8 mouse cellular contexts compared by ENCODE assay signal in genomic region chr2:125123477-125123852, GRCm38 (mm10). TPM values are rescaled to one million over a fixed set of nuclear protein-coding genes. Genes with fewer than 3 reads are reported as not detected.
DNase-seq lines count a peak whose midpoint lies in the region; ATAC-seq and TF ChIP-seq lines count a peak whose summit lies in the region.

Gene Myef2, minus strand, starts transcription at chr2:125123661.

- peak within 1 kb of the TSS; percentile 100 for H3K27ac ChIP-seq in forebrain, embryonic 10.5 days
- H3K27ac ChIP-seq in heart, embryonic 15.5 days, result peak within 1 kb of the TSS; percentile 85
- H3K27ac ChIP-seq in liver, postnatal 0 days (ENCODE audit: low read depth), result peak within 1 kb of the TSS; percentile 57; the same call in 1 of the 2 replicates
- peak within 1 kb of the TSS; percentile 97 for H3K27ac ChIP-seq in neural tube, embryonic 13.5 days (replicated peaks)

- ATAC-seq in heart, embryonic 15.5 days (replicated peaks; ENCODE audit: insufficient number of reproducible peaks, insufficient read depth, low FRiP score, low read depth), result peak; percentile 82
- ATAC-seq in liver, postnatal 0 days, result peak; percentile 96
- peak; percentile 88 for ATAC-seq in neural tube, embryonic 13.5 days (ENCODE audit: low read depth)

- peak; percentile 28; the same call in 1 of the 2 replicates for TF ChIP-seq EP300 in liver, postnatal 0 days (IDR thresholded peaks at IDR 0.05; ENCODE audit: low read depth)

- under 1% methylated on average over 48 of the region's 48 CpGs for WGBS in forebrain, embryonic 10.5 days
- WGBS in heart, embryonic 15.5 days, result under 1% methylated on average over 41 of the region's 48 CpGs
- 3% methylated on average over 31 of the region's 48 CpGs for WGBS in liver, postnatal 0 days (ENCODE audit: insufficient replicate concordance)
- under 1% methylated on average over 48 of the region's 48 CpGs for WGBS in neural tube, embryonic 13.5 days

- H3K9me3 ChIP-seq in forebrain, embryonic 10.5 days, result no peaks in the 10 kb centered on the region
- no peaks in the 10 kb centered on the region for H3K9me3 ChIP-seq in heart, embryonic 15.5 days (replicated peaks)
- no peaks in the 10 kb centered on the region for H3K9me3 ChIP-seq in liver, postnatal 0 days (ENCODE audit: low read length)
- H3K9me3 ChIP-seq in neural tube, embryonic 13.5 days, result no peaks in the 10 kb centered on the region

- H3K27me3 ChIP-seq in forebrain, embryonic 10.5 days (ENCODE audit: poor library complexity, severe bottlenecking), result peaks cover 8% of the 10 kb centered on the region; the same call in 1 of the 2 replicates
- no peaks in the 10 kb centered on the region for H3K27me3 ChIP-seq in heart, embryonic 15.5 days
- no peaks in the 10 kb centered on the region for H3K27me3 ChIP-seq in liver, postnatal 0 days (ENCODE audit: insufficient read depth, low read length)
- H3K27me3 ChIP-seq in neural tube, embryonic 13.5 days, result no peaks in the 10 kb centered on the region

- peak; percentile 93 for DNase-seq in CD4-positive, CD25-positive, alpha-beta regulatory T cell, adult 2 months (ENCODE audit: low read depth, low spot score)
- peak; percentile 77 for DNase-seq in c-Kit-negative CD71-positive TER-119-positive erythroid progenitor cells, embryonic 14.5 days (ENCODE audit: low read depth, low spot score)
- DNase-seq in forebrain, embryonic 10.5 days (ENCODE audit: extremely low spot score, low spot score), result peak; percentile 82
- peak; percentile 77 to 86 for DNase-seq in kidney, postnatal 25 days
- peak; percentile 90 for DNase-seq in liver, postnatal 0 days
- DNase-seq in telencephalon, adult 2 months (ENCODE audit: low read depth, low spot score), result peak; percentile 34

- TF ChIP-seq CTCF in liver, postnatal 0 days (IDR thresholded peaks at IDR 0.05; ENCODE audit: low read depth), result no peak

- peak within 1 kb of the TSS; percentile 69 for H3K4me2 ChIP-seq in heart, embryonic 15.5 days
- peak within 1 kb of the TSS; percentile 84 for H3K4me2 ChIP-seq in liver, postnatal 0 days (ENCODE audit: low read depth, low read length)
- peak within 1 kb of the TSS; percentile 74 for H3K4me2 ChIP-seq in neural tube, embryonic 13.5 days

- H3K9ac ChIP-seq in heart, embryonic 15.5 days, result peak within 1 kb of the TSS; percentile 93
- peak within 1 kb of the TSS; percentile 88 for H3K9ac ChIP-seq in liver, postnatal 0 days (replicated peaks)
- peak within 1 kb of the TSS; percentile 99 for H3K9ac ChIP-seq in neural tube, embryonic 13.5 days

- peaks cover 33% of the 10 kb centered on the region for H3K4me1 ChIP-seq in forebrain, embryonic 10.5 days
- peaks cover 28% of the 10 kb centered on the region for H3K4me1 ChIP-seq in heart, embryonic 15.5 days (replicated peaks)
- peaks cover 11% of the 10 kb centered on the region for H3K4me1 ChIP-seq in liver, postnatal 0 days (ENCODE audit: insufficient read depth)
- H3K4me1 ChIP-seq in neural tube, embryonic 13.5 days (replicated peaks), result peaks cover 33% of the 10 kb centered on the region

- peak within 1 kb of the TSS; percentile 87 for H3K4me3 ChIP-seq in forebrain, embryonic 10.5 days
- H3K4me3 ChIP-seq in heart, embryonic 15.5 days, result peak within 1 kb of the TSS; percentile 85
- H3K4me3 ChIP-seq in liver, postnatal 0 days (ENCODE audit: low read depth, low read length), result peak within 1 kb of the TSS; percentile 75
- peak within 1 kb of the TSS; percentile 77 for H3K4me3 ChIP-seq in neural tube, embryonic 13.5 days

- H3K36me3 ChIP-seq in forebrain, embryonic 10.5 days (replicated peaks), result peaks cover 16% of the 10 kb centered on the region; the same call in 1 of the 2 replicates
- no peaks in the 10 kb centered on the region for H3K36me3 ChIP-seq in heart, embryonic 15.5 days
- no peaks in the 10 kb centered on the region for H3K36me3 ChIP-seq in liver, postnatal 0 days (replicated peaks; ENCODE audit: insufficient read depth, low read length)
- H3K36me3 ChIP-seq in neural tube, embryonic 13.5 days, result no peaks in the 10 kb centered on the region

RNA-seq across cellular contexts. Expression of gene Myef2, which starts in this region (rescaled TPM):
- polyA plus RNA-seq in forebrain, embryonic 10.5 days (2016; fragmentation: Nextera tagmentation; extraction: Ambion mirVana), result 162 and 168 TPM in 2 replicates
- 51.3 and 53.1 TPM in 2 replicates for polyA plus RNA-seq in heart, embryonic 15.5 days (2015; fragmentation: Nextera tagmentation; extraction: Ambion mirVana)
- 10.1 and 10.5 TPM in 2 replicates for polyA plus RNA-seq in liver, postnatal 0 days (2015; fragmentation: Nextera tagmentation; extraction: Ambion mirVana)
- polyA plus RNA-seq in neural tube, embryonic 13.5 days (2015; fragmentation: Nextera tagmentation; extraction: Ambion mirVana), result 245 and 246 TPM in 2 replicates

Comparison
In these comparisons a context has a peak if more than half of its experiments do, and no peak if none do; other contexts are left out.
1. Peak in every context shown above with its lines: DNase-seq, ATAC-seq, H3K4me3 ChIP-seq and H3K27ac ChIP-seq.
2. DNase-seq: peak in every context shown above with its lines; median percentile 93 in CD4-positive, CD25-positive, alpha-beta regulatory T cell, adult 2 months; 90 in liver, postnatal 0 days; 82 in forebrain, embryonic 10.5 days; 82 in kidney, postnatal 25 days; 77 in c-Kit-negative CD71-positive TER-119-positive erythroid progenitor cells, embryonic 14.5 days; 34 in telencephalon, adult 2 months.